Mouse (Mus musculus) heart, postnatal 0 days (tissue): ENCODE results near the gene Dennd5b. TPM values are rescaled to one million over a fixed set of nuclear protein-coding genes. Genes with fewer than 3 reads are reported as not detected.
A peak's percentile ranks its signal among the peaks of the same experiment; 100 is the strongest.

Experiments
- ATAC-seq: fragments of 200-750 bp; cut with Nextera tagmentation; 2 replicates; pipeline ENCODE4 v1.8.0; 2017; ENCODE audit warnings: low read depth, moderate number of reproducible peaks, moderate library complexity; ENCODE audit not compliant: insufficient read depth
- DNase-seq: peaks from one replicate; pipeline ENCODE4 v3.0.0-alpha.2; 2016; ENCODE audit warnings: low spot score
- H3K27ac ChIP-seq: fragments of 300-500 bp; sonication (generic); 2 replicates; pipeline ENCODE4 v1.5.1; 2014; ENCODE audit warnings: low read depth, mild to moderate bottlenecking
- H3K27me3 ChIP-seq: fragments of 300-500 bp; sonication (generic); 2 replicates; pipeline ENCODE4 v1.6.1; 2014; ENCODE audit warnings: low read length, mixed read lengths; ENCODE audit not compliant: control insufficient read depth, insufficient read depth
- H3K36me3 ChIP-seq: fragments of 300-500 bp; sonication (generic); replicated peaks from 2 replicates; pipeline ENCODE4 v1.6.1; 2014; ENCODE audit warnings: low read length, mixed read lengths; ENCODE audit not compliant: control insufficient read depth, insufficient read depth
- H3K4me1 ChIP-seq: fragments of 300-500 bp; sonication (generic); 2 replicates; pipeline ENCODE4 v1.6.1; 2014; ENCODE audit warnings: antibody characterized with exemption; ENCODE audit not compliant: control insufficient read depth, insufficient read depth
- H3K4me2 ChIP-seq: fragments of 300-500 bp; sonication (generic); 2 replicates; pipeline ENCODE4 v1.6.1; 2014; ENCODE audit warnings: low read depth, mild to moderate bottlenecking, low read length, moderate library complexity
- H3K4me3 ChIP-seq: fragments of 300-500 bp; sonication (generic); 2 replicates; pipeline ENCODE4 v1.5.1; 2014; ENCODE audit warnings: low read depth, low read length
- H3K9ac ChIP-seq: fragments of 300-500 bp; sonication (generic); replicated peaks from 2 replicates; pipeline ENCODE4 v1.6.1; 2014; ENCODE audit warnings: low read depth, low read length, mixed read lengths
- H3K9me3 ChIP-seq: fragments of 300-500 bp; sonication (generic); replicated peaks from 2 replicates; pipeline ENCODE4 v1.6.1; 2016; ENCODE audit warnings: low read length; ENCODE audit not compliant: control insufficient read depth
- CTCF ChIP-seq: IDR thresholded peaks from 2 replicates; pipeline ENCODE4 v1.5.1; 2016; ENCODE audit warnings: antibody characterized with exemption, control low read depth, low read depth
- EP300 ChIP-seq: IDR thresholded peaks from 2 replicates; pipeline ENCODE4 v1.6.1; 2016; ENCODE audit warnings: antibody characterized with exemption, low read depth
- WGBS: fragments of 180-500 bp; shearing (Covaris S2); extraction: QIAGEN DNeasy Blood & Tissue Kit; methylation state at CpG from one replicate; pipeline ENCODE4 v1.1.7; 2014; 5-methylcytosine and 5-hydroxymethylcytosine counted together
- polyA plus RNA-seq: library from polyadenylated mRNA; unstranded; fragments of >200 nt; fragmentation: Nextera tagmentation; extraction: Ambion mirVana; gene quantifications from 2 replicates; pipeline ENCODE4 v1.2.1, GENCODE M21; 2015
- total RNA-seq: library from RNA; depleted of rRNA; stranded (reverse); fragments of >200 nt; gene quantifications from 2 replicates; pipeline ENCODE4 v1.2.3, GENCODE M21; 2014; ENCODE audit warnings: low replicate concordance

Dennd5b gene
- total and polyA plus RNA-seq, 2 experiments from 2014 or later: 5.4 to 25.5 TPM

DNA sequence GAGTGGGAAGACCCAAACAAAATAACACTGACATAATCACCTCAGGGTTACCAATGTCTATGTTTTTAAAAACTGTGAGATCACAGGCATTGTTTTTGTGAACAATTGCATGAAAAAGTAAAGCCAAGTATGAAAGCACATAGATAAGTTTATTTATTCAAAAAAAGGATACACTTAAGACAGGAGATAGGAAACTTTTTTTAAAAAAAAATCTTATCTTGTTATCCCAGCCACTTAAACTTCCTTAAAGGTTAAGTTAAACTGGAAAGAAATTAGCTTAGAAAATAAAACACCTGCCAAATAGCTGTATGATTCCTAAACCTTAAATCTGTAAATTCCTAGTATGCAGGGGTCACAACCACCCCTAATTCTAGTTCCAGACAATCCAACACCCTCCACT lies 2.5 kb downstream of the Dennd5b start:
- H3K36me3 ChIP-seq: no peaks in the 10 kb centered on the region
- H3K4me3 ChIP-seq: 0 out of 2 replicates have a peak overlapping the region, but pooled peaks have one; percentile 9
- no peaks in the 10 kb centered on the region for H3K9me3 ChIP-seq
- H3K4me1 ChIP-seq: peaks cover 11% of the 10 kb centered on the region; the same call in 1 of the 2 replicates
- no peak overlapping the region for H3K9ac ChIP-seq
- ATAC-seq (no peak), DNase-seq (no peak)
- peak overlapping the region; percentile 83; the same call in 1 of the 2 replicates for H3K4me2 ChIP-seq
- H3K27ac ChIP-seq: 0 out of 2 replicates have a peak overlapping the region, but pooled peaks have one; percentile 30
- TF ChIP-seq CTCF (no peak), EP300 (no peak)
- H3K27me3 ChIP-seq: no peaks in the 10 kb centered on the region

DNA sequence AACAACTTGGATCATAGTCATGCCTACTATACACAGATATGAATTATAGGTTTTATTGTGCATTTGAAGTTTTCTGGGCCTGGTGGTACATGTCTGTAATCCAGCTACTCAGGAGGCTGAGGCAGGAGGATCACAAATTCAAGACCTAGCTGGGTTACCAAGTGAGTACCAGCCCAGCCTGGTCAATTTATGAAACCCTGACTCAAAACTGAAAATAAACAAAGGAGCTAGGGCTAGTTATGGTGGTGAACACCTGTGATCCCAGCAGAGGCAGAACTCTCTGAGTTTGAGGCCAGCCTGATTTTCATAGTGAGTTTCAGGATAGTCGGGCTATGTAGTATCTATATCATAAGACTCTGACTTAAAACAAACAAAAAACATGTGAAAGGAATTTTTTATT lies 4.2 kb downstream of the Dennd5b start:
- H3K36me3 ChIP-seq: no peaks in the 10 kb centered on the region
- peaks cover 11% of the 10 kb centered on the region; the same call in 1 of the 2 replicates for H3K4me1 ChIP-seq
- TF ChIP-seq EP300 (no peak), CTCF (no peak)
- no peak overlapping the region for H3K4me3 ChIP-seq
- ATAC-seq: no peak
- H3K27ac ChIP-seq: no peak overlapping the region
- no peak for DNase-seq
- no peak overlapping the region for H3K4me2 ChIP-seq
- WGBS: 93% methylated on average over 1 of the region's 1 CpGs
- no peaks in the 10 kb centered on the region for H3K27me3 ChIP-seq
- no peak overlapping the region for H3K9ac ChIP-seq
- no peaks in the 10 kb centered on the region for H3K9me3 ChIP-seq

DNA sequence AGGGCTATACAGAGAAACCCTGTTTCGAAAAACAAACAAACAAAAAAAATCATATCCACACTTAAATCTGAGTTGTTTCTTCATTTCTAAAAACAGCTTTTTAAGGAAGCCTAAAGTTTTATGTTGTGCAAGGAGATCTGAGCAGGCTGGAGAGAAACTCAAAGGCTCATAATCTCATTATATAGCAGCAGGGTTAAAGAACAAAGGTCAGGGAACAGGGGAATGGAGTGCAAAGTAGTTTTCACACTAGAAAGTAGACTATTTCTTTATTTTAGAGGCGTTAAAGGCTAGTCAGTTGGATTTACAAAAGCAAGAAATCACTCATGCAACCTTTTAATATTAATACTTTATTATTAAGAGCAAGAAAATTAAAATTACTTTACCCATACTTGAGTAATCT lies 5.2 kb downstream of the Dennd5b start:
- H3K36me3 ChIP-seq: no peaks in the 10 kb centered on the region
- 88% methylated on average over 2 of the region's 2 CpGs for WGBS
- H3K27ac ChIP-seq: no peak overlapping the region
- no peak overlapping the region for H3K4me3 ChIP-seq
- no peaks in the 10 kb centered on the region for H3K9me3 ChIP-seq
- no peak overlapping the region for H3K9ac ChIP-seq
- DNase-seq (no peak), ATAC-seq (no peak)
- peaks cover 11% of the 10 kb centered on the region; the same call in 1 of the 2 replicates for H3K4me1 ChIP-seq
- H3K4me2 ChIP-seq: no peak overlapping the region
- TF ChIP-seq EP300 (no peak), CTCF (no peak)
- no peaks in the 10 kb centered on the region for H3K27me3 ChIP-seq

DNA sequence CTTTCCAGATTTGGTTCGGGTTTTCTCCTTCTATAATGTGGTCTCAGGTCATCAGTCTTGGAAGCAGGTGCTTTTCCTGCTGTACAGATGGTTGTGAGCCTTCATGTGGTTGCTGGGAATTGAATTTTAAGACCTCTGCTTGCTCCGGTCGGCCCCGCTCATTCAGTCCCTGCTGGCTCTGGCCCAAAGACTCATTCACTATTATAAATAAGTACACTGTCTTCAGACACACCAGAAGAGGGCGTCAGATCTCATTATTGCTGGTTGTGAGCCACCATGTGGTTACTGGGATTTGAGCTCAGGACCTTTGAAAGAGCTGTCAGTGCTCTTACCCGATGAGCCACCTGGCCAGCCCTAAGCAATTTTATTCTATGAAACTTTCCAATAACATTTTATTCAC lies 6.1 kb downstream of the Dennd5b start:
- Histone ChIP-seq H3K36me3 (no peaks in the 10 kb centered on the region), H3K4me3 (no peak overlapping the region), H3K27ac (no peak overlapping the region), H3K9me3 (no peaks in the 10 kb centered on the region), H3K9ac (no peak overlapping the region), H3K27me3 (no peaks in the 10 kb centered on the region), H3K4me2 (no peak overlapping the region), H3K4me1 (peaks cover 11% of the 10 kb centered on the region; the same call in 1 of the 2 replicates)
- TF ChIP-seq CTCF (0 out of 2 replicates have a peak, but pooled peaks have one; percentile 7), EP300 (no peak)
- no peak for ATAC-seq
- WGBS: 49% methylated on average over 6 of the region's 6 CpGs
- DNase-seq: no peak

DNA sequence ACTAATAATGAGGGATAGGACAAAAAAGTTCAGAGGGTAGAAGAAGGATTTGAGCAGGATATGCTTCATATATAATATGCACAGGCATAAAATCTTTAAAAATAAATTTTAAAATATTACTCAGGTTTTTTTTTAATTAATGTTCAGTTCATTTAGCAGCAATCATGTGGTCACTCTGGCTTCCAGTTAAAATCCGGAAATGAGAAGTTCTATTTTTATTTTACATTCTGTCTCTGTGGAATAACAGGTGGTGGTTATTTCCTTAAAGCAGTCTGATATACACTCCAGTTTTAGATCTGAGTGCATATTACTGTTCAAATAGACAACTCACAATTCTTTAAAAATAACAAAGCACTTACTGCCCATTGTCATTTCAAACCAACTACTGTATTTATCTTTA lies 6.9 kb downstream of the Dennd5b start:
- H3K9me3 ChIP-seq: no peaks in the 10 kb centered on the region
- peaks cover 11% of the 10 kb centered on the region; the same call in 1 of the 2 replicates for H3K4me1 ChIP-seq
- no peaks in the 10 kb centered on the region for H3K36me3 ChIP-seq
- TF ChIP-seq CTCF (no peak), EP300 (no peak)
- ATAC-seq (no peak), DNase-seq (no peak)
- no peak overlapping the region for H3K4me3 ChIP-seq
- 24% methylated on average over 1 of the region's 1 CpGs for WGBS
- H3K27ac ChIP-seq: no peak overlapping the region
- no peak overlapping the region for H3K9ac ChIP-seq
- no peak overlapping the region for H3K4me2 ChIP-seq
- no peaks in the 10 kb centered on the region for H3K27me3 ChIP-seq

DNA sequence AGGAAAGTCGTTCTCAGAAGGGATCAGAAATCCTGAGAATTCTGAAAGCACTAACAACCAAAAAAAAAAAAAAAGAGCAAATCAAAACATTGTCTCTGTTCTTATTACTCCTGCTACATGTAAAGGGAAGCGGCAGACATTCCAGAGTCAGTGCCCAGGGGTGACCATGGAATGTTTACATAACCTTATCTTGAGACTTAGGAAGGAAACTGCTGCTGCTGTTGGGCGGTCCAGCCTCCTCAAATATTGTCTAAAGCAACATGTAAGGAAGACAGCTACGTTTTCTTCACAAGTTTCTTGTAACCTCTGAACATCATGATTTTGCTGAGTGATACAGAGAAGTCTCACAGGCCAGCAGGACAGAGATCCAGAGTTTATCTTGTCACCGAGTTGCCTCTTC lies 8.0 kb downstream of the Dennd5b start:
- no peaks in the 10 kb centered on the region for H3K27me3 ChIP-seq
- peak; percentile 62 for DNase-seq
- no peak overlapping the region for H3K9ac ChIP-seq
- 19% methylated on average over 5 of the region's 5 CpGs for WGBS
- peak; percentile 66 for ATAC-seq
- TF ChIP-seq CTCF: no peak
- peak; percentile 59; the same call in 1 of the 2 replicates for TF ChIP-seq EP300
- H3K36me3 ChIP-seq: no peaks in the 10 kb centered on the region
- peaks cover 11% of the 10 kb centered on the region; the same call in 1 of the 2 replicates for H3K4me1 ChIP-seq
- no peaks in the 10 kb centered on the region for H3K9me3 ChIP-seq
- peak overlapping the region; percentile 36; the same call in 1 of the 2 replicates for H3K4me2 ChIP-seq
- H3K27ac ChIP-seq: no peak overlapping the region
- H3K4me3 ChIP-seq: no peak overlapping the region
